Mouse (Mus musculus) small intestine, adult 2 months (tissue): Measurements from ENCODE around the gene Ikbke.

Experiments
- CTCF ChIP-seq: fragments of 200-500 bp; IDR thresholded peaks from 2 replicates; pipeline ENCODE4 v1.5.1; 2012; ENCODE audit warnings: low read depth, mild to moderate bottlenecking, control low read depth, inconsistent platforms, low read length, moderate library complexity, mixed read lengths; ENCODE audit not compliant: insufficient replicate concordance, insufficient read length; ENCODE audit errors: extremely low read depth
- POLR2A ChIP-seq: fragments of 200-500 bp; IDR thresholded peaks from 2 replicates; pipeline ENCODE4 v1.6.1; 2012; ENCODE audit warnings: low read depth, mild to moderate bottlenecking, control low read depth, inconsistent platforms, low read length, moderate library complexity

GRCm38 (mm10) chr1:131310237-131310818 lies 30.9 kb upstream of the Ikbke start:
- TF ChIP-seq POLR2A (no peak), CTCF (no peak)
